Mouse (Mus musculus) kidney, postnatal 36 days (tissue): ENCODE data around the gene 4930507D05Rik.
"Not testable (repeated sequence)": the region's sequence is repeated elsewhere in the genome, so short reads cannot be mapped to it uniquely, and the experiment has no call there.

ENCODE experiments used
- DNase-seq, 2 experiments: peaks; one replicate each; pipeline ENCODE4 v3.0.0; 2021 to 2022; ENCODE audit warnings: mixed read lengths in 2 of 2

The 4930507D05Rik gene

DNA sequence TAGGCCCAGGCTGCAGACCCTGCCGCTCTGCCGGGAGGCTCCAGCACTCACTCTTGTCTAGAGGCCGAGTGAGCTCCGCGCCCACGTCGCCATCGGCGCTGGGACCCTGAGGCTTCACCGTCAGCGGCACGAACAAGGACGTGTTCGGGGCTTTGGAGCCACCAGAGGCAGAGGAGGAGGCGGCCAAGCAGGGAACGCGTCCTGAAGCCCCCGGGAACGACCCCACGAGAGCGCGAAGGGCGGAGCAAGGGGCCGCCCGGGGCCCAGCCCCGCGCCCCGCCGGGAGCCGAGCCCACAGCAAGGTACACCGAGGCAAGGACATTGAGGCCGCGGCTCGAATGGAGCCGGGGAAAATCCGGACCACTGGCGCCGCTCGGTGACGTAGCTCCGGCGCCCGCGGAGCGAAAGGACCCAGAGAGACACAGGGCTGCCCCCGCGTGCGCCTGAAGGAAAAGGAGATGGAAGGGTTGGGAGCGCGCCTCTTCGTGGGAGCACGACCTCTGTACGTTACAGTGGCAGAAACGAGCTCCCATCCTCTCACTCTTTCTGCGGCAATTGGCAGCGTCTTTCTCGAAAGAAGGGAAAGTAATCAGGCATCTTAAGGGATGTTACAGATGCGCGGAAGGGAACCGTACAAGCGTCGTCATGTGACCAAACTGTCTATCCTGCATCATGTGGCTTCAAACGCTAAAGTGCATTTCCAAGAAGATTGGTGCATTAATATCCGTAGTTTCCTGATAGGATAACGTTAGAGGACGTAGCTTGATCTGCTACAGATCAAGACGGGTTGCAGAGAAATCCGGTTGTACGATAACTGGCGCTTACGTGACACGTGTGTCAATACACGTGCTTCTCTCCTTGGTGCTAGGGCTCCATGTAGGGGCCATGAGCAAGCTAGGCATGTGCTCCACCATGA lies at the start of gene 4930507D05Rik, which contains the start of gene Supv3l1:
Gene 4930507D05Rik, plus strand, starts transcription at position 126 of the 916 bp plus-strand sequence.
Gene Supv3l1, minus strand, starts transcription at position 375 of the 916 bp plus-strand sequence.
- peak; percentile 87 to 96 for DNase-seq

DNA sequence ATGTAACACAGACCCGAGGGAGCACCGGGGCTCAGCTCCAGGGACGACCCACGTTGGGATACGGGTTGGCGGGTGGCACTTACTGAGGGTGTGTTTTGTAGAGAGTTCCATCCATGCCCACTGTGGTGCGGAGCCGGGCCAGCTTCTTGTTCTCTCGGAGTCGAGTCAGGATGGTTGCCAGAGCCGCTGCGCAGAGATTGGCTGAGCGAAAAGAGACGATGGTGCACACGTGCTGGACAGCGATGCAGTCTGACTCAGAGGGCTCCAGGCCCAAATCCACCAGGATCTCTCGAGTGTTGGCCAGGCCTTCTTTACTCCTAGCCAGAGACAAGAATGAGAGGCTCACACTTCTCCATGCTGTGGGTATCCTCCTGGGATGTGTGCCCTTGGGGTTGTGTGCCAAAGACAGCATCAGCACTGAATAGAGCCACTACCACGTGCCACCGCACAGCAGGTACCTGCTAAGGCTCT lies 47.6 kb upstream of the 4930507D05Rik start:
- no peak for DNase-seq

DNA sequence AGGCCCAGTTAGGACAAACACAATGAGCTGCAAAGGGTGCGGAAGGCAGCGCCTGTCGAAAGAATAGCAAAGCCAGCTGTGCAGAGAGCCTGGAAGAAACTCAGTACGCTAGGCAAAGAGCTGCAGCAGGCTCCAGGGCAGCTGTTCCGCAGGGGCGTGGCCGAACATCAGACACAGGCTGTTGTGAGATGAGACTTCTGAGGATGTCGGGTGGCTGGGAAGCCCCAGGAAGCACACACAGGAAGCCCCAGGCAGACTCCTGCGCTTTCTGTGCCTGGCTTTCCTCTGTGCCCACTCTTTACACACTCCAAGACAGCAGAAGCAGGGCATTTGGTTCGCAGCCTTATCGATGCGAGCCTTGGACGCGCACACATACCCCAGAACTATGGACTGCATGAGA lies 44.4 kb upstream of the 4930507D05Rik start:
- DNase-seq: peak in 1 of 2 experiments; percentile 11

DNA sequence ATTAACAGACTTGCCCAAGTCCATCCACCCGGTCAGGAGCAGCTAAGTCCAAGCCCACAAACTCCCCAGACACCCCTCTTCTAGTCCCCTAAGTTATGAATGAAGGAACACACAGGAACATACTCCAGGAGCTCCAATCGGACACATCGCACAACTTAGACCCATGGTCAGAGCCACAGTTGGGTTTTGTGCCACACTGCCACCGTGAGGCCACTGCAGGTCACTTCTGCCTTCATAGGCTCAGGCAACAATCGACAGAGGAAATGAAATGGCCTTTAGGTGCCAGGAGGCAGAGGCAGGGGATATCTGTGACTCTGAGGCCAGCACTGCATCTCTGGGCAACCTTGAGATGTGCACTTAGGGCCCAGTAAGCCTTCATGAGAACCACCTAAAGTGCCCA lies 38.3 kb upstream of the 4930507D05Rik start:
- DNase-seq: peak; percentile 63 to 84

DNA sequence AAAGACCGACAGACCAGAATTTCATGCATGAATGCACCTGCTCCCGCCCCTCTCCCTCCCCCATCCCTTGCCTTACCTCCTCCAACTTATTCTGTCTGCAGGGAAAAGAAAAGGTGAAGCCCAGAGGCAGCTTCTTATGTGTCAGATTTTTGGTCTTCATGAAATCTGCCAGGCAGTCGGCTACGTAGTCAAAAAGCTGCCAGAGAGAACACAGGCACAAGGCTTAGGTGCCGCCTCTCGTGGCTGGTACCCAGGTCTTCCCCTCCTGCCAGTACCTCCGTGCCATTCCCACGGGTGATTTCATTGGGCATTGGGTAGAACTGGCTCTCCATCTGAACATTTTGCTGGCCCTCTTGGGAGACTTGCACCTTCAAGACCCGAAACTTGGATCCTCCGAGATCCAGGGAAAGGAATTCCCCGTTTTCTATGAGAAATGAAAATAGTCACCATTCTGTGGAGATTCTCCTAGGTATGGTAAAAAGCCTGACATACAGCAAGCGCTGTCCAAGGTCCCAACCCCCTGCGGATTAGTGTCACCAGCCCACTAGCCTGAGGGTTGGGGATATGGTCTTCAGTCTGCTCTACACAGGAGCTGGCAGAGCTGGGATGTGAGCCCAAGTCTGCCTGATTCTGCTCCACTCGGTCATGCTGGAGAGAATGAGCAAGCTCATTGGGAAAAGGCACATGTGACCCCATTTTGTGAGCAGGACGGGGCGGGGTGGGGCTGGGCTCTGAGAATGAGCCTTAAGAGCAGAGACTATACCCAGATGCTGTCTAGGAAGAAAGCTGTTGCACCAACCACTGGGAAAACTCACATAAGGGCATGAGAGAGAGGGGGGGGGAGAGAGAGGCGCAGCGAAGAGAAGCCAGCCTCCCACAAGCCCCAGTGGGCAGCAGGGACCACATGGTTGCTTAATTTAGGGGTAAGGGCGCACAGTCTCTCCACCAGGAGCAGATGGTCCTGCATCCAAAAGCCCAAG lies 37.6 kb upstream of the 4930507D05Rik start:
- DNase-seq: no peak

DNA sequence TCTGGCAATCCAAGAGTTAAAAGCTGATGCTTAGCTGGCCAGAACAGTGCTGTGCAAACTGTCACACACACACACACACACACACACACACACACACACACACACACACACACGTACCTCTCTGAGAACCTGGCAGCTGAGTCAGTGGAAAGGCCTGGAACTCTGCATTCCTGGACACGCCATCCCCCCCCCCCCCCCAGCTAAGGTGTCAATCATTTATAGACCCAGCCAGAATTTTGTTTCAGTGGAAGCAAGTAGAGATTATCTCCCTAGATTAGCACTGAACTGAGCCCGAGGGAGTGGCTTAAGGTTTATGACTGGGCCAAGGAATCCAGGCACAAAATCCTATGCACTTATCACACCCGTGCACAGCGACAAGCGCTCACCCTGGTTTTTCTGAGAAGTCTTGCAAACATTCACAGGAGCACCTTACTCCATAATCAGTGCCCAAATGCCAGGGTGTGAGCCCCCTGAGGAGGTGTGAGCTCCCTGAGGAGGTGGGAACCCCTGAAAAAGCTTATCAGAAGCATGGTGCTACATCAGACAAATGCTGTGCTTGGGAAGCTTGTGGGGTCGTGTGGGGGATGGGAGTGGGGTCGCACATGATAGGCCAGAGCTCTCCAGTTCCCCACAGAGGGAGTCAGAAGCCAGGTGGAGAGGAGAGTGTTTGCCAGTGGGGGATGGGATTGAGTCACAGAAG lies 36.2 kb upstream of the 4930507D05Rik start:
- DNase-seq: peak; percentile 54 to 61

DNA sequence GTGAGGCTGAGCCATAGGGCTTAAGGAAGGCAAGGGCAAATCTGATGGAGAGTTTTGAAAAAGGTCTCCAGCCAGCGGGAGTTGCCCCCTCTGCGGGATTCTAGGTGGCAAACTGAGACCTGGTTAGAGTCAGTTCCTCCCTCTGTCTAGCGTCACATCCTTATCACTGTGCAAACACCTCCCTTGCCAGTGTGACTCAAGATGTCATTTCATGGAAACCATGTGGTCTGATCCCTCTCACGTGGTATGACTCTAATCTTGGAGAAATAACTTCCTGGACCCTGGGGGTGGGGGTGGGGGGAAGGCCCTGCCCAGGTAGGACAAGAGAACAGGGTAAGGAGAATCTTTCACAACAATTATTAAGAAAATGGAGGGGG lies 35.7 kb upstream of the 4930507D05Rik start:
- no peak for DNase-seq

DNA sequence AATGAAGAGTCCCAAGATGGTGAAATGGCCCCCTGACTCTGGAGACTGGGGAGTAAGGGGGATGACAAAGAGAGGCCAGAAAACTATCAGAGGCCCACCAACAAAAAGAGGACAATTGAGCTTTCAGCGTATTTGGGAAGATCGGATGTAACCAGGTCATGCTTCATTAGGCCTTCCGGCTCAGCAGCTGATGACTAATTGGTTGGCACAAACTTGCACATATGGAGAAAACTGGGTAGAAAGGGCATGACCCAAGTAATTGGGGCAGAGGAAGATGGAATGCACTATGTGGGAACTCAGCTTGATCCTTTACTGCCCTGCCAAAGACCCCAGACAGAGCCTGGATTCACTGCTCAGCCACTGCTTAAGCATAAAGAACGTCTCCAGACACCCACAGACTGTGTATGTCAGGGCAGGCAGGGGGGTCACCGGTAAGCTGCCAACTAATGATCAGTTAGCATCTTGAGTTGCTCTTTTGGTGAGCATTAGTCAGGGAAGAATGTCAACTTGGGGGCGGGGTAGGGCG lies 30.4 kb upstream of the 4930507D05Rik start:
- no peak for DNase-seq

DNA sequence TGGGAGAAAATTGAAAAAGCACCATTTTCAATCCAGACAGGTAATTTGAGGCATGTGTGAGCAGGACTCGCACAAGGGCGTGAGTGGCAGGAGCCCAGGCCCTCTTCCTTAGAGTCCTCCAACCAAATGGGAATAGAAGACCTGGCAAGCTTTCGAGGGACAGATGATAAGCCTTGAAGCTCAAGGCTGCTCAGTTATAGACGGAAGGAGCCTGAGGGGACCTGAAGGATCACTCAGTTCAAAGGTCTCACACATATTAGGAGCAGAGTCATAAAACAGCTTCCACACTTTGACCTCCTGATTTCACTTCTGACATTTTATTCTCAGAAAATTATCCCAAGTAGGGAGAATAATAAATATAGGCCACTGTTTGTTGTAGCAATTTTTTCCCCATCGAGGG lies 29.9 kb upstream of the 4930507D05Rik start:
- no peak for DNase-seq

DNA sequence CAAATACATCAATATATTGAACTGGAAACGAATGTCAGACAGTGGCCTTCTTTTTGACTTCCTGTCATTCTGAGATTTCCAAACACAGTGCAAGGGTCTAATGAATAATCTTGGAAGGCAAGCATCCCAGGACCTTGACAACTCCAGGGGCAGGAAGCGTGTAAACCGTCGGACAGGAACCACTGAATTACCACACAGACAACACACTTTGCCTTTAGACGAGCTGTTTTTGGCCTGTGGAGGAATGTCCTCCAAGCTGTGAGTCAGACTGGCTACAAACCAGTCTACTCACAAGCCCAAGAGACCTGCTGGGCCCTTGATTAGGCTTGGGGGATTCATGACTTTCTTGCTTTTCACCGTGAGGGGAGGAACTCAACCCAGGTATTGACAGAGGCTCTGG lies 28.9 kb upstream of the 4930507D05Rik start:
- DNase-seq: no peak

DNA sequence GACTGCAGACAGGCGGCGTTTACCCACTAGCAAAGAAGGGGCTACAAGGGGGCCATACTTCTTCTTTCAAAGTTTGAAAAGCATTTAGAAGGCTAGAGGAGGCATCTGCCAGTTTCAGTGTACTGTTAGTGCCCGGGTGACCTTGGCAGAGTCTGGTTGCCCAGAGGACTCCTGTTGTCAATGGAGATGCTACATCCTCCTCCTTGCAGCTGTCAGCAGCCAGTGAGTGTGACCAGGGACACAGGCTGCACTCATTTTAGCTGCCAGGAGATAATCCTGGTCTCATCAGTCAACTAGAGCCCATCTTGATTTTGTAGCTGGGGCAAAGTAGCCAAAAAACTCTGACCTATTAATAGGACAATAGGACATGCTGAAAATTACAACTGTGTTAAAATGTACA lies 28.2 kb upstream of the 4930507D05Rik start:
- no peak for DNase-seq

DNA sequence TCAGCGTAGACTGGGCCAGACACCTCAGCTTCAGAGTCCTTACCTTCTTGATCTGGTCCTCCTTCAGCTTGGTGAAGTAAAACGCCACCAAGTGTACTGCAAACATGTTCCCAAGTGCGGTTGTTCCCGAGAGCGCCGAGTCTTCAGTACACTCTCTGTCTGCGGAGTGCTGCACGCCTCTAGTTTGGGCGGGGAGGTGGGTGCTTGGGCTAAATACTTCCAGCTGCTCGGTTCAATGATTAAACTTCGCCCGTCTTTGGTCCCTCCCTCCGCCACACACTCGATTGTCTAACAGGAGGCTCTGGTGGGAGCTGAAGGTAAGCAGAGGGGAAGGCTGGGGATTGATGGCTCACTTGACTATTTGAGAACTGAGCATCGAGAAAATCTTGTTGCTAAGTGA lies 27.0 kb upstream of the 4930507D05Rik start, which contains the start of gene Hkdc1:
Gene Hkdc1, minus strand, starts transcription at position 237 of the 400 bp plus-strand sequence.
- peak; percentile 29 to 36 for DNase-seq

DNA sequence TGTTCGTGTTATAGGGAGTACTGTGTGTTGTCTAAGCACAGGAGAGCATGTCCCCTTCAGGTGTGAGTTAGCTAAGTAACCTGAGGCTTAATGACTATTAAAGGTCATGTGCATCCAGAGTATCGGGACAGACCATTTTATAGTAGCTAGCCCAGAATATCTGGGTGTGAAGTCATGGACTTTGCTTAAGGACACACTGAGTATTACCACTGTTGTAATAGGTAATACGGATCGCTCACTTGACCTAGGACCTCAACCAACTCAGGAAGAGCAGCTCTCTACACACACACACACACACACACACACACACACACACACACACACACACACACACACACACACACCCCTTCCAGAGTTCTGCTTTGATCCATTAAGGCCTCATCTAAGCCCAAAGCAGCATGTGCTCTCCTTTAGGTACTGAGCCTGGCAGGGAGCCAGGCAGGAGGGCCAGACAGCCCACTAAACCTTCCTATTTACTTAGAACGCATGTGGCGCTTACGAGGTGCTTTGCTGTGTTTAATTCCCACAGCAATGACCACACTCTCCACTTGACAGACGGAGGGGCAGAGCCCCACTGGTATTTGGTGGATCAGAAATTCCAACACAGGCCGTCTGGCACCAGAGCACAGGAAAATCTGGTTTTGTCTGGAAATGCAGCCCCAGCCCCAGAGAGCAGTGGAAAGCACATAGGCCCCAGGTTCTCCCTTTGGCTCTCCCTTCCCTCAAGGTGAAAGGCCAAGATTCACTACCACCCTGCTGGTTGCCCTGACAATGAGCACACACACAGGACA lies 24.0 kb upstream of the 4930507D05Rik start:
- peak in 1 of 2 experiments; percentile 11 for DNase-seq

DNA sequence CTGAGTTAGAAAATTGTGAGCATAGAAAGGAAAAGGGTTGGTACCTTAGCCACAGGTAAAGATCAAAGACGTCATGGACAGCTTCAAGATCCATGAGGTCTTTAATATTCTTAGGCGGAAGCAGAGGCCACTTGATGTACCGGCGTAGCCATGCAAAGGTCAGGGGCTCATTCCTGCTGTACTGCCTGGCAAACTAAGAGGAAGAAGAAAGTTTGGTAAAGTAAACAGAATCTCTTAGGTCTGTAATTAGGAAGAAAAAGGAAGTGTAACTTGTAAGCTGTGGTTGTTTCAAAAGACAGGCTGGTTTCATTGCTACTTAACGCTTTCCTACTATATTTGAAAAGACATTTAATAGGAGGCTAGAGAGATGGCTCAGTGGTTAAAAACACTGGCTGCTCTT lies 18.9 kb upstream of the 4930507D05Rik start:
- no peak for DNase-seq

DNA sequence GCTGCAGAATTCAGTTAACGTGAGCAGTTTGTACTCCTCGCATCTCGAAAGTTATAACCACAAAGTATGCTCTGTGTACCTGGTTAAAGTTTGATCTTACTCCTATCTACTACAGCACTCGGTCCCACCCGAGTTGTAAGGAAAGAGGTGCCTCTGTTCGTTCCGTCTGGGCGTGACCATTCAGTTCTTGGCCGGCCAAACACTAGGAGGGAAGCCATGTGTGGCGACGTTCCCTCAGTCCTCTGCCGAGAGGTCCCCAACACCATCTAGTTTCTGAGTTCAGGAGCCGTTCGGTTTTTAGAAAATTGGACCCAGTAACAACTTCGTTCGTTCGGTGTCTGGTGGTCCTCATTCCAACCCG lies 971 bp downstream of the 4930507D05Rik start:
- no peak for DNase-seq

DNA sequence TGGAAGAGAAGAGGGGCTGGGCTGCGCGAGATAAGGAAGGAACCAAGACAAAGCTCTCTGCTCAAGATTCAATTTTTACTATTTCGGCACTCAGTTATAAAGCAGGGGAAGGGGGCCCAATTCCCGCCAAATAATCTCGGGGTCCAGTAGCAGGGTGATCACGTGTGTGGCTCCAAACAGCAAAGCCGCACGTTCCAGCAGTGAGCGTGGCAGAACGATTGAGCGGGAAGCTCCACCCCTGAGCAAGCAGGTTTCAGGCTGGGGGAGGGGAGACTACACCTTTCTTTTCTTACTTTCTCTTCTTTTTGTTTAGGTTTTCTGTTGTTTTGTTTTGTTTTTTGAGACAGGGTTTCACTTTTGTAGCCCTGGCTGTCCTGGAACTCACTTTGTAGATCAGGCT lies 2.7 kb downstream of the 4930507D05Rik start:
- not testable (repeated sequence) for DNase-seq

DNA sequence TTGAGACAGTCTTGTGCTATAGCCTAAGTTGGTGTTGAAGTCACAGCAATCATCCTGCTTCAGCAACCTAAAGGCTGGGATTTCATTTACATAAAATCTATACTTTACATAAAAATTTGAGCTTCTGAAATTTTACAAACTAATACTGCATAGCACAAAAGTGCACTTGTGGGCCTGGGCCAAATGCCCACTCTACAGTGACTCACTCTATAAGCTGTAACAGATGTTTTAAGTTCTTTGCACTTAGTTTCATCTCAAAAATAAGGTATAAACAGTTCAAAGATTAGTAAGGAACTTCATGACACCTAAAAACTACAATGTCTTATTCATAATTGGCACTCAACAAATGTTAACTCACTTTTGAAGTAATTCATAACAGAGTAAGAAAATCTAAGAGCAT lies 12.0 kb downstream of the 4930507D05Rik start:
- no peak for DNase-seq

DNA sequence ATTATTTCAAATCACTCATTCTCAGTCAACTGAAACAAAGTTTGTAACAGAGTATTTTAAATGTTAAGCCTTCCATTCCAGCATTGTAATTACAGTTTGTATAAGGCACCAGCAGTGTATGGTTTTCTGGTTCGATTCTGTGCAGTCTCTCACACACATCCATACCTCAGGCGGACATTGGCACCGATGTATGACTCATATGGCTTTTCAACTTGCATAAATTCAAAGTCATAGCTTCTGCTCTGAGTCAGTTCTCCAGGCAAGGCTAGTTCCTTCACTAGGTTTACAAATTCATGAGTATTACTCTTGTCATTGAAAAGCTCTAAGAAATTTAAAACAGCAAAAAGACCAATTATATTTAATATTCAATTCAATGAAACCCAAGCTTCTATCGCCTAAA lies 20.4 kb downstream of the 4930507D05Rik start:
- no peak for DNase-seq

DNA sequence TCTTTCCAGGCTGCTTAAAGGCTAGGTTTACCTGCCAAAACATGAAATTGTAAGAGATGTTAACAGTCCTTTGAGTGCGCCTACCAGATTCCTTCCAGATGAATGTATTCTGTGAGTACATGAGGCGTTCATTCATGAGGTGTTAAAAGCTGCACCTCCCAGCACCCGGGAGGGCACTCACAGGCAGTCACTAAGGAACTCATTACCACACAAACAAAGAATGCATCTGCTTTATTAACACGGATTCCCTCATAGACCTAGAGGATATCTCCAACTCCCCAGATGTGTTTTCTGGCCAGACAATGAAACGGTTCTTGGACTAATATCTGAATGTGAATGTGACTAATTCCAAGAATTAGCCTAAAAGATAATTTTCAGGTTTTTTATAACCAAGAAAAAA lies 21.8 kb downstream of the 4930507D05Rik start:
- DNase-seq: no peak

DNA sequence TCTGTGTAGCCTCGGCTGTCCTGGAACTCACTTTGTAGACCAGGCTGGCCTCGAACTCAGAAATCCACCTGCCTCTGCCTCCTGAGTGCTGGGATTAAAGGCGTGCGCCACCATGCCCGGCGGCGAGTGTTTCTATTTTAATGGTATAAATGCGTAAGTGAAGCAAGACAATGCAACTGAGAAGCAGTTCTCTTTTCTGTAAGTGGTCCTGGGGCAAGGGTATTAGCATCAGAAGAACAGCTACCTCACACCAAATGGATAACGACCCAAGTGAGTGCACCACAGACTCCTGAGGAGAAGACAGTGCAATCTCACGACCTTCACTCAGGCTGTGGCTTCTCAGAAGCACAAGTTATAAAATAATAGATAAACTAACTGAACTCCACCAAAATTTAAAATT lies 25.7 kb downstream of the 4930507D05Rik start:
- DNase-seq: no peak

DNA sequence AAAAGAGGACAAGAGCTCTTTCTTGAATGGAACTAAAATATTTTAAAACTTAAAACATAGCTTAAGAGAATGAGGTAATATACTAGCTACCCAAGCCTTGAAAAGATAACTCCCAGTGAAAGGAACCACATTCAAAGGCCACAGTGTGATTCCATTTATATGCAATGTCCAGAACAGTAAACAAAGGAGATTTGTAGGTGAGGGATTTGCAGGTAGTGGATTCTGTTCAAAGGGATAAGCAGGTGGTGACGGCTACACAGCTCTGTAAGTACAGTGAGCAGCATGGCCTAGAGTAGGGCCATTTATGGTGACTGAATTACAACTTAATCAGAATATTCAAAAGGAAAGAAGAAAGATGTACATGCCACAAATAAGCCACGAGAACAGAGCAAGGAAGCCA lies 27.7 kb downstream of the 4930507D05Rik start:
- DNase-seq: no peak
